Mouse (Mus musculus) large intestine, adult 2 months (tissue): ENCODE results near the gene Zfp184. TPM values are rescaled to one million over a fixed set of nuclear protein-coding genes. Genes with fewer than 3 reads are reported as not detected.

Experiments
- DNase-seq: peaks from one replicate; pipeline ENCODE4 v3.0.0-alpha.2; 2012; ENCODE audit warnings: low read depth, low spot score
- WGBS: fragments of 180-500 bp; shearing (Covaris S2); methylation state at CpG from one replicate; pipeline ENCODE4 v1.1.7; 2018; 5-methylcytosine and 5-hydroxymethylcytosine counted together
- polyA plus RNA-seq: library from polyadenylated mRNA; depleted of rRNA; stranded (reverse); fragments of >200 nt; gene quantifications from 2 replicates; pipeline ENCODE4 v1.2.3, GENCODE M21; 2012; rRNA removed

The Zfp184 gene
- polyA plus RNA-seq, 1 experiment: 0.10 TPM

DNA sequence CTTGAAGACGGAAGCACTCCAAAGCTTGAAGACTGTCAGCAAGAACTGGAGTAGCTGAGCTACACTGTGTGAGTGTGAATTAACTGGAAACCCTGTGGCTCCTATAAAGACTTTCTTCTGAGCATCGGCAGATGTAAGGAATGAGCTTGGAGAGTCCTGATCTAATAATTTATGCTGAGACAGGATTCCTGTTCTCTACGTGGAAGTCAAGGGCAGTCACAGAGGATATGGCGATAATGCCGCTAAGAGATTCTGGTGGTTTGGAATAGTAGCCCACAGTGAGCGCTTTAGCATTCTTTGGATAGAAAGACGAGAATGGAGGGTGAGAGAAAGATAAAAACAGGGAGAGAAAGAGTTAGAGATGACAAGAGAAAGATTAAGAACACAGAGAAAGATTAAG, 63.0 kb downstream of the Zfp184 start:
- DNase-seq: no peak
- WGBS: 68% methylated on average over 7 of the region's 7 CpGs

- 85% methylated on average over 3 of the region's 3 CpGs for WGBS
- no peak for DNase-seq
Measured at GRCm38 (mm10) chr13:22008707-22009106, 63.8 kb downstream of the Zfp184 start.

- WGBS: 48% methylated on average over 7 of the region's 7 CpGs
- DNase-seq: no peak
Measured at GRCm38 (mm10) chr13:22009642-22010041, 64.7 kb downstream of the Zfp184 start, which contains the start of gene Prss16. Prss16 (minus strand) TSS chr13:22009742.

Other genes starting within 250 kb of the Zfp184 start
- not detected in 2 replicates for gene Olfr1359, start 247.0 kb upstream of the Zfp184 start, polyA plus RNA-seq
- gene Hist1h2bl, start 229.0 kb upstream of the Zfp184 start, polyA plus RNA-seq: 14.2 and 16.3 TPM in 2 replicates
- 23.0 and 39.3 TPM in 2 replicates for gene Hist1h2ai, start 228.7 kb upstream of the Zfp184 start, polyA plus RNA-seq
- 33.4 and 59.9 TPM in 2 replicates for gene Hist1h3h, start 227.4 kb upstream of the Zfp184 start, polyA plus RNA-seq
- 4.5 and 5.5 TPM in 2 replicates for gene Hist1h2bm, start 223.1 kb upstream of the Zfp184 start, polyA plus RNA-seq
- 3.6 and 5.5 TPM in 2 replicates for gene Hist1h4j, start 210.0 kb upstream of the Zfp184 start, polyA plus RNA-seq
- gene Hist1h4k, start 194.6 kb upstream of the Zfp184 start, polyA plus RNA-seq: 44.1 and 68.7 TPM in 2 replicates
- gene Hist1h2ak, start 191.3 kb upstream of the Zfp184 start, polyA plus RNA-seq: 14.9 and 16.4 TPM in 2 replicates
- 3.5 and 9.7 TPM in 2 replicates for gene Hist1h2bn, start 191.0 kb upstream of the Zfp184 start, polyA plus RNA-seq
- gene Hist1h1b, start 164.5 kb upstream of the Zfp184 start, polyA plus RNA-seq: 4.2 and 4.5 TPM in 2 replicates
- gene Hist1h3i, start 161.7 kb upstream of the Zfp184 start, polyA plus RNA-seq: 46.3 and 55.3 TPM in 2 replicates
- gene Hist1h2an, start 157.9 kb upstream of the Zfp184 start, polyA plus RNA-seq: 7.4 and 15.3 TPM in 2 replicates
- 2.1 and 5.4 TPM in 2 replicates for gene Hist1h2bp, start 157.6 kb upstream of the Zfp184 start, polyA plus RNA-seq
- gene Hist1h2bq, start 134.9 kb upstream of the Zfp184 start, polyA plus RNA-seq: 23.8 and 61.7 TPM in 2 replicates
- not detected in 2 replicates for gene Hist1h2ao, start 134.6 kb upstream of the Zfp184 start, polyA plus RNA-seq
- 0.98 TPM in 1 of 2 replicates, not detected in the other for gene Hist1h4m, start 133.3 kb upstream of the Zfp184 start, polyA plus RNA-seq
- 38.1 and 56.7 TPM in 2 replicates for gene Hist1h4n, start 112.9 kb upstream of the Zfp184 start, polyA plus RNA-seq
- gene Hist1h2ap, start 111.6 kb upstream of the Zfp184 start, polyA plus RNA-seq: 253 and 504 TPM in 2 replicates
- gene Hist1h2br, start 111.4 kb upstream of the Zfp184 start, polyA plus RNA-seq: 19.9 and 53.9 TPM in 2 replicates
- gene Pom121l2, start 36.1 kb downstream of the Zfp184 start, polyA plus RNA-seq: not detected in 2 replicates
- gene Prss16, start 64.6 kb downstream of the Zfp184 start, polyA plus RNA-seq: 2.8 and 2.9 TPM in 2 replicates
- 27.5 and 54.8 TPM in 2 replicates for gene Hist1h2ah, start 90.5 kb downstream of the Zfp184 start, polyA plus RNA-seq
- gene Hist1h2bk, start 90.8 kb downstream of the Zfp184 start, polyA plus RNA-seq: 29.1 and 34.6 TPM in 2 replicates
- gene Hist1h4i, start 96.3 kb downstream of the Zfp184 start, polyA plus RNA-seq: 14.9 and 16.6 TPM in 2 replicates
- gene Hist1h2ag, start 97.8 kb downstream of the Zfp184 start, polyA plus RNA-seq: 8.2 and 10.2 TPM in 2 replicates
- gene Hist1h2bj, start 98.1 kb downstream of the Zfp184 start, polyA plus RNA-seq: 19.3 and 26.1 TPM in 2 replicates
- gene Vmn1r188, start 139.3 kb downstream of the Zfp184 start, polyA plus RNA-seq: not detected in 2 replicates
- gene Vmn1r189, start 160.7 kb downstream of the Zfp184 start, polyA plus RNA-seq: not detected in 2 replicates
- not detected in 2 replicates for gene Vmn1r191, start 238.9 kb downstream of the Zfp184 start, polyA plus RNA-seq
- not detected in 2 replicates for gene Vmn1r192, start 246.0 kb downstream of the Zfp184 start, polyA plus RNA-seq